Mouse (Mus musculus) spleen, adult 18-20 months (tissue): Measurements from ENCODE around the gene Nsd2.
"Not testable (repeated sequence)": the region's sequence is repeated elsewhere in the genome, so short reads cannot be mapped to it uniquely, and the experiment has no call there.

Experiments used
- DNase-seq, 2 experiments: peaks; one replicate each; pipeline ENCODE4 v3.0.0; 2022; ENCODE audit warnings: mixed read lengths in 2 of 2

The Nsd2 gene

GRCm38 (mm10) chr5:33934877-33935276 lies 114.4 kb downstream of the Nsd2 start:
- no peak for DNase-seq

GRCm38 (mm10) chr5:33935700-33936111 lies 115.2 kb downstream of the Nsd2 start:
- DNase-seq: no peak

- peak; percentile 96 to 98 for DNase-seq
Measured at GRCm38 (mm10) chr5:33936120-33936707, 115.7 kb downstream of the Nsd2 start, which contains the start of gene Nelfa. Gene Nelfa, minus strand, starts transcription at chr5:33936413.

GRCm38 (mm10) chr5:33937230-33937629 lies 116.7 kb downstream of the Nsd2 start:
- no peak for DNase-seq

- peak; percentile 41 to 51 for DNase-seq
Measured at GRCm38 (mm10) chr5:33938448-33938847, 117.9 kb downstream of the Nsd2 start.

GRCm38 (mm10) chr5:33947035-33947434 lies 126.5 kb downstream of the Nsd2 start:
- DNase-seq: not testable (repeated sequence)
